Mouse (Mus musculus) cerebellum, adult 2 months (tissue): ENCODE measurements around the gene Hoxb9. TPM values are rescaled to one million over a fixed set of nuclear protein-coding genes. Genes with fewer than 3 reads are reported as not detected.

Experiments used
- DNase-seq, 2 experiments: peaks; one replicate each; pipeline ENCODE4 v3.0.0; 2021
- H3K27ac ChIP-seq: fragments of 200-500 bp; 2 replicates; pipeline ENCODE4 v1.5.1; 2012; ENCODE audit warnings: low read length, control low read depth, inconsistent platforms; ENCODE audit not compliant: insufficient read depth
- H3K27me3 ChIP-seq: fragments of 200-500 bp; 2 replicates; pipeline ENCODE4 v1.6.1; 2012; ENCODE audit warnings: inconsistent platforms, mild to moderate bottlenecking, low read length, moderate library complexity; ENCODE audit not compliant: control insufficient read depth, insufficient read depth
- H3K4me1 ChIP-seq: fragments of 200-500 bp; 2 replicates; pipeline ENCODE4 v1.6.1; 2011; ENCODE audit warnings: low read length; ENCODE audit not compliant: control insufficient read depth, insufficient read depth
- H3K4me3 ChIP-seq: fragments of 200-500 bp; replicated peaks from 2 replicates; pipeline ENCODE3; 2011; ENCODE audit warnings: mild to moderate bottlenecking, low read depth, low read length, control low read depth; ENCODE audit not compliant: insufficient read depth
- CTCF ChIP-seq: fragments of 200-500 bp; IDR thresholded peaks from 2 replicates; pipeline ENCODE4 v1.5.1; 2011; ENCODE audit warnings: low read depth, mild to moderate bottlenecking, control low read depth, low read length, moderate library complexity, borderline replicate concordance; ENCODE audit not compliant: insufficient read depth
- POLR2A ChIP-seq: fragments of 200-500 bp; IDR thresholded peaks from 2 replicates; pipeline ENCODE4 v1.6.1; 2011; ENCODE audit warnings: low read length, control low read depth, borderline replicate concordance; ENCODE audit not compliant: insufficient read depth
- WGBS: fragments of 180-500 bp; shearing (Covaris S2); methylation state at CpG from one replicate; pipeline ENCODE4 v1.1.7; 2018; 5-methylcytosine and 5-hydroxymethylcytosine counted together
- polyA plus RNA-seq: library from polyadenylated mRNA; depleted of rRNA; stranded (reverse); fragments of >200 nt; gene quantifications from 2 replicates; pipeline ENCODE4 v1.2.3, GENCODE M21; 2012

Gene Hoxb9
- polyA plus RNA-seq, 1 experiment: not detected

GRCm38 (mm10) chr11:96284774-96285734, 13.8 kb downstream of the Hoxb9 start:
- WGBS: 2% methylated on average over 37 of the region's 37 CpGs
- TF ChIP-seq CTCF: no peak
- no peak for TF ChIP-seq POLR2A
- no peak overlapping the region for H3K4me3 ChIP-seq

GRCm38 (mm10) chr11:96285771-96286738, 14.8 kb downstream of the Hoxb9 start, which contains the start of gene Hoxb7:
Hoxb7 (plus strand) TSS chr11:96286623.
- 4% methylated on average over 43 of the region's 43 CpGs for WGBS
- H3K4me3 ChIP-seq: no peak within 1 kb of the TSS

More at GRCm38 (mm10) chr11:96284774-96285734, 13.8 kb downstream of the Hoxb9 start:
- DNase-seq: no peak
- no peaks in the 10 kb centered on the region for H3K4me1 ChIP-seq
- H3K27ac ChIP-seq: no peak overlapping the region
- peaks cover 29% of the 10 kb centered on the region; the same call in 1 of the 2 replicates for H3K27me3 ChIP-seq

GRCm38 (mm10) chr11:96286739-96287385, 15.6 kb downstream of the Hoxb9 start:
- no peak for DNase-seq
- no peak for TF ChIP-seq CTCF
- TF ChIP-seq POLR2A: no peak
- H3K27me3 ChIP-seq: peaks cover 31% of the 10 kb centered on the region; the same call in 1 of the 2 replicates
- H3K27ac ChIP-seq: no peak overlapping the region
- H3K4me3 ChIP-seq: no peak overlapping the region
- H3K4me1 ChIP-seq: no peaks in the 10 kb centered on the region
- 2% methylated on average over 54 of the region's 55 CpGs for WGBS

More at GRCm38 (mm10) chr11:96285771-96286738, 14.8 kb downstream of the Hoxb9 start, which contains the start of gene Hoxb7:
- no peak for TF ChIP-seq POLR2A
- Histone ChIP-seq H3K4me1 (no peaks in the 10 kb centered on the region), H3K27me3 (peaks cover 29% of the 10 kb centered on the region; the same call in 1 of the 2 replicates), H3K27ac (no peak within 1 kb of the TSS)
- no peak for DNase-seq

- no peak for TF ChIP-seq POLR2A
- TF ChIP-seq CTCF: no peak
- Histone ChIP-seq H3K27me3 (peaks cover 34% of the 10 kb centered on the region; the same call in 1 of the 2 replicates), H3K4me1 (no peaks in the 10 kb centered on the region), H3K4me3 (no peak overlapping the region), H3K27ac (no peak overlapping the region)
- 2% methylated on average over 9 of the region's 9 CpGs for WGBS
- DNase-seq: no peak
Measured at GRCm38 (mm10) chr11:96287411-96287810, 16.2 kb downstream of the Hoxb9 start.

GRCm38 (mm10) chr11:96288455-96289221, 17.4 kb downstream of the Hoxb9 start:
- Histone ChIP-seq H3K4me3 (no peak overlapping the region), H3K4me1 (no peaks in the 10 kb centered on the region), H3K27ac (no peak overlapping the region), H3K27me3 (peaks cover 34% of the 10 kb centered on the region; the same call in 1 of the 2 replicates)
- TF ChIP-seq CTCF (no peak), POLR2A (no peak)
- DNase-seq: no peak
- 3% methylated on average over 1 of the region's 1 CpGs for WGBS

- H3K27me3 ChIP-seq: peaks cover 33% of the 10 kb centered on the region; the same call in 1 of the 2 replicates
- 4% methylated on average over 21 of the region's 21 CpGs for WGBS
- no peaks in the 10 kb centered on the region for H3K4me1 ChIP-seq
- no peak for DNase-seq
- H3K4me3 ChIP-seq: no peak overlapping the region
- no peak overlapping the region for H3K27ac ChIP-seq
- no peak for TF ChIP-seq POLR2A
- no peak for TF ChIP-seq CTCF
Measured at GRCm38 (mm10) chr11:96289293-96289692, 18.0 kb downstream of the Hoxb9 start.

- H3K27ac ChIP-seq: no peak overlapping the region
- peaks cover 30% of the 10 kb centered on the region; the same call in 1 of the 2 replicates for H3K27me3 ChIP-seq
- WGBS: 11% methylated on average over 6 of the region's 6 CpGs
- TF ChIP-seq CTCF: no peak
- no peak for TF ChIP-seq POLR2A
- no peaks in the 10 kb centered on the region for H3K4me1 ChIP-seq
- no peak for DNase-seq
- no peak overlapping the region for H3K4me3 ChIP-seq
Measured at GRCm38 (mm10) chr11:96289837-96290236, 18.6 kb downstream of the Hoxb9 start.
